Mouse (Mus musculus) ovary, postnatal 14 days (tissue): ENCODE data around the gene Dtnb.

Experiments used
- DNase-seq: peaks from one replicate; pipeline ENCODE4 v3.0.0; 2022; ENCODE audit warnings: low spot score

The Dtnb gene

GRCm38 (mm10) chr12:3806703-3807547 is 234.7 kb downstream of the Dtnb start:
- no peak for DNase-seq

GRCm38 (mm10) chr12:3807548-3808395 is 235.6 kb downstream of the Dtnb start:
- DNase-seq: peak; percentile 83

GRCm38 (mm10) chr12:3808396-3808981 is 236.3 kb downstream of the Dtnb start:
- no peak for DNase-seq

- DNase-seq: no peak
Measured at GRCm38 (mm10) chr12:3809520-3810180, 237.5 kb downstream of the Dtnb start.

GRCm38 (mm10) chr12:3810455-3810854 is 238.3 kb downstream of the Dtnb start:
- no peak for DNase-seq

- DNase-seq: no peak
Measured at GRCm38 (mm10) chr12:3811596-3811995, 239.4 kb downstream of the Dtnb start.

- no peak for DNase-seq
Measured at GRCm38 (mm10) chr12:3812251-3812650, 240.1 kb downstream of the Dtnb start.

GRCm38 (mm10) chr12:3813138-3813537 is 241.0 kb downstream of the Dtnb start:
- no peak for DNase-seq

- no peak for DNase-seq
Measured at GRCm38 (mm10) chr12:3815386-3815785, 243.2 kb downstream of the Dtnb start.

- DNase-seq: no peak
Measured at GRCm38 (mm10) chr12:3817033-3817432, 244.9 kb downstream of the Dtnb start.

GRCm38 (mm10) chr12:3817566-3817965 is 245.4 kb downstream of the Dtnb start:
- DNase-seq: no peak

- no peak for DNase-seq
Measured at GRCm38 (mm10) chr12:3819899-3820298, 247.7 kb downstream of the Dtnb start.

GRCm38 (mm10) chr12:3823408-3823807 is 251.2 kb downstream of the Dtnb start:
- no peak for DNase-seq

GRCm38 (mm10) chr12:3824906-3825713 is 252.9 kb downstream of the Dtnb start:
- DNase-seq: no peak

- no peak for DNase-seq
Measured at GRCm38 (mm10) chr12:3825714-3826080, 253.5 kb downstream of the Dtnb start.

- no peak for DNase-seq
Measured at GRCm38 (mm10) chr12:3827771-3828170, 255.6 kb downstream of the Dtnb start.
